Mouse (Mus musculus) heart, embryonic 13.5 days (tissue): ENCODE results near the gene Rin2. TPM values are rescaled to one million over a fixed set of nuclear protein-coding genes. Genes with fewer than 3 reads are reported as not detected.

Experiments used
- ATAC-seq: fragments of 200-750 bp; cut with Nextera tagmentation; 2 replicates; pipeline ENCODE4 v1.8.0; 2017; ENCODE audit warnings: moderate TSS enrichment; ENCODE audit not compliant: insufficient number of reproducible peaks, low FRiP score, low TSS enrichment; ENCODE audit errors: extremely low read depth
- H3K27ac ChIP-seq: fragments of 300-500 bp; sonication (generic); replicated peaks from 2 replicates; pipeline ENCODE4 v1.5.1; 2015; ENCODE audit warnings: moderate library complexity, mild to moderate bottlenecking, inconsistent platforms
- H3K27me3 ChIP-seq: fragments of 300-500 bp; sonication (generic); replicated peaks from 2 replicates; pipeline ENCODE4 v1.6.1; 2015; ENCODE audit warnings: mild to moderate bottlenecking, inconsistent platforms
- H3K36me3 ChIP-seq: fragments of 300-500 bp; sonication (generic); 2 replicates; pipeline ENCODE4 v1.6.1; 2015; ENCODE audit warnings: mild to moderate bottlenecking, inconsistent platforms
- H3K4me1 ChIP-seq: fragments of 300-500 bp; sonication (generic); 2 replicates; pipeline ENCODE4 v1.6.1; 2015; ENCODE audit warnings: inconsistent platforms
- H3K4me2 ChIP-seq: fragments of 300-500 bp; sonication (generic); 2 replicates; pipeline ENCODE4 v1.6.1; 2015; ENCODE audit warnings: inconsistent platforms, mild to moderate bottlenecking, moderate library complexity
- H3K4me3 ChIP-seq: fragments of 300-500 bp; sonication (generic); 2 replicates; pipeline ENCODE4 v1.5.1; 2015; ENCODE audit warnings: moderate library complexity, mild to moderate bottlenecking, inconsistent platforms
- H3K9ac ChIP-seq: fragments of 300-500 bp; sonication (generic); 2 replicates; pipeline ENCODE4 v1.6.1; 2015; ENCODE audit warnings: inconsistent platforms, mild to moderate bottlenecking, moderate library complexity
- H3K9me3 ChIP-seq: fragments of 300-500 bp; sonication (generic); 2 replicates; pipeline ENCODE4 v1.6.1; 2016; ENCODE audit warnings: inconsistent platforms
- WGBS: fragments of 180-500 bp; shearing (Covaris S2); methylation state at CpG from one replicate; pipeline ENCODE4 v1.1.7; 2015; ENCODE audit warnings: mixed read lengths; 5-methylcytosine and 5-hydroxymethylcytosine counted together
- polyA plus RNA-seq: library from polyadenylated mRNA; unstranded; fragments of >200 nt; fragmentation: Nextera tagmentation; extraction: Ambion mirVana; gene quantifications from 2 replicates; pipeline ENCODE4 v1.2.1, GENCODE M21; 2015

Gene Rin2
- polyA plus RNA-seq, 1 experiment from 2014 or later, result 15.6 TPM

- no peaks in the 10 kb centered on the region for H3K9me3 ChIP-seq
- no peak overlapping the region for H3K4me2 ChIP-seq
- H3K27me3 ChIP-seq, result no peaks in the 10 kb centered on the region
- no peak for ATAC-seq
- H3K4me1 ChIP-seq, result peaks cover 28% of the 10 kb centered on the region
- H3K4me3 ChIP-seq, result no peak overlapping the region
- H3K36me3 ChIP-seq, result no peaks in the 10 kb centered on the region
- no peak overlapping the region for H3K9ac ChIP-seq
- WGBS, result 40% methylated on average over 4 of the region's 4 CpGs
- no peak overlapping the region for H3K27ac ChIP-seq
Observed at GRCm38 (mm10) chr2:145668135-145668534, 6.9 kb upstream of the Rin2 start.

- 56% methylated on average over 4 of the region's 4 CpGs for WGBS
- Histone ChIP-seq H3K9me3 (no peaks in the 10 kb centered on the region), H3K9ac (no peak overlapping the region), H3K4me2 (no peak overlapping the region), H3K27ac (0 out of 2 replicates have a peak overlapping the region, but pooled peaks have one; percentile 12), H3K36me3 (no peaks in the 10 kb centered on the region), H3K27me3 (no peaks in the 10 kb centered on the region), H3K4me1 (peaks cover 35% of the 10 kb centered on the region), H3K4me3 (no peak overlapping the region)
- no peak for ATAC-seq
Observed at GRCm38 (mm10) chr2:145670131-145670530, 4.9 kb upstream of the Rin2 start.

- Histone ChIP-seq H3K9ac (peak overlapping the region; percentile 89), H3K9me3 (no peaks in the 10 kb centered on the region), H3K4me3 (peak overlapping the region; percentile 86), H3K27me3 (no peaks in the 10 kb centered on the region), H3K36me3 (peaks cover 5% of the 10 kb centered on the region; the same call in 1 of the 2 replicates), H3K4me1 (peaks cover 32% of the 10 kb centered on the region), H3K27ac (peak overlapping the region; percentile 82), H3K4me2 (peak overlapping the region; percentile 81)
- 6% methylated on average over 23 of the region's 23 CpGs for WGBS
- ATAC-seq, result no peak; the same call in 1 of the 2 replicates
Observed at GRCm38 (mm10) chr2:145674496-145675141, 396 bp upstream of the Rin2 start.

- Histone ChIP-seq H3K9me3 (no peaks in the 10 kb centered on the region), H3K27ac (peak overlapping the region; percentile 82), H3K36me3 (peaks cover 5% of the 10 kb centered on the region; the same call in 1 of the 2 replicates), H3K4me3 (peak overlapping the region; percentile 86), H3K4me2 (peak overlapping the region; percentile 81), H3K9ac (peak overlapping the region; percentile 89), H3K4me1 (peaks cover 21% of the 10 kb centered on the region), H3K27me3 (no peaks in the 10 kb centered on the region)
- 4% methylated on average over 27 of the region's 27 CpGs for WGBS
- 0 out of 2 replicates have a peak, but pooled peaks have one; percentile 12 for ATAC-seq
Observed at GRCm38 (mm10) chr2:145675756-145676543, 935 bp downstream of the Rin2 start.

- Histone ChIP-seq H3K9ac (no peak overlapping the region; the same call in 1 of the 2 replicates), H3K9me3 (no peaks in the 10 kb centered on the region), H3K4me3 (peak overlapping the region; percentile 86), H3K36me3 (peaks cover 5% of the 10 kb centered on the region; the same call in 1 of the 2 replicates), H3K4me1 (peaks cover 21% of the 10 kb centered on the region), H3K27ac (peak overlapping the region; percentile 82), H3K4me2 (peak overlapping the region; percentile 81), H3K27me3 (no peaks in the 10 kb centered on the region)
- no peak for ATAC-seq
- 56% methylated on average over 3 of the region's 3 CpGs for WGBS
Observed at GRCm38 (mm10) chr2:145676544-145676925, 1.5 kb downstream of the Rin2 start.

- Histone ChIP-seq H3K27me3 (no peaks in the 10 kb centered on the region), H3K27ac (0 out of 2 replicates have a peak overlapping the region, but pooled peaks have one; percentile 82), H3K4me3 (no peak overlapping the region; the same call in 1 of the 2 replicates), H3K4me1 (peaks cover 23% of the 10 kb centered on the region), H3K9ac (no peak overlapping the region; the same call in 1 of the 2 replicates), H3K4me2 (peak overlapping the region; percentile 81), H3K9me3 (no peaks in the 10 kb centered on the region), H3K36me3 (peaks cover 5% of the 10 kb centered on the region; the same call in 1 of the 2 replicates)
- 73% methylated on average over 2 of the region's 2 CpGs for WGBS
- ATAC-seq, result no peak
Observed at GRCm38 (mm10) chr2:145676936-145677335, 1.9 kb downstream of the Rin2 start.

- no peak overlapping the region for H3K27ac ChIP-seq
Observed at GRCm38 (mm10) chr2:145680141-145680540, 5.1 kb downstream of the Rin2 start.

GRCm38 (mm10) chr2:145680762-145681161, 5.7 kb downstream of the Rin2 start:
- Histone ChIP-seq H3K4me3 (no peak overlapping the region), H3K27ac (no peak overlapping the region), H3K9me3 (no peaks in the 10 kb centered on the region), H3K4me2 (no peak overlapping the region), H3K4me1 (peaks cover 40% of the 10 kb centered on the region), H3K27me3 (no peaks in the 10 kb centered on the region), H3K36me3 (peaks cover 5% of the 10 kb centered on the region; the same call in 1 of the 2 replicates), H3K9ac (no peak overlapping the region)
- ATAC-seq, result no peak
- WGBS, result 73% methylated on average over 9 of the region's 9 CpGs

More at GRCm38 (mm10) chr2:145680141-145680540, 5.1 kb downstream of the Rin2 start:
- no peak overlapping the region for H3K4me3 ChIP-seq
- 77% methylated on average over 2 of the region's 2 CpGs for WGBS
- no peak for ATAC-seq
- peaks cover 40% of the 10 kb centered on the region for H3K4me1 ChIP-seq
- H3K27me3 ChIP-seq, result no peaks in the 10 kb centered on the region
- no peak overlapping the region for H3K9ac ChIP-seq
- no peak overlapping the region for H3K4me2 ChIP-seq
- H3K36me3 ChIP-seq, result peaks cover 5% of the 10 kb centered on the region; the same call in 1 of the 2 replicates
- H3K9me3 ChIP-seq, result no peaks in the 10 kb centered on the region

- Histone ChIP-seq H3K9me3 (no peaks in the 10 kb centered on the region), H3K36me3 (peaks cover 5% of the 10 kb centered on the region; the same call in 1 of the 2 replicates), H3K4me1 (peaks cover 31% of the 10 kb centered on the region), H3K9ac (no peak overlapping the region), H3K4me2 (no peak overlapping the region), H3K4me3 (no peak overlapping the region), H3K27ac (no peak overlapping the region), H3K27me3 (no peaks in the 10 kb centered on the region)
- no peak for ATAC-seq
- 76% methylated on average over 4 of the region's 4 CpGs for WGBS
Observed at GRCm38 (mm10) chr2:145681626-145682025, 6.6 kb downstream of the Rin2 start.

- Histone ChIP-seq H3K27ac (peak overlapping the region; percentile 45), H3K4me2 (no peak overlapping the region), H3K27me3 (no peaks in the 10 kb centered on the region), H3K9me3 (no peaks in the 10 kb centered on the region), H3K36me3 (no peaks in the 10 kb centered on the region), H3K9ac (no peak overlapping the region), H3K4me3 (no peak overlapping the region), H3K4me1 (peaks cover 27% of the 10 kb centered on the region)
- ATAC-seq, result no peak
- WGBS, result 24% methylated on average over 3 of the region's 3 CpGs
Observed at GRCm38 (mm10) chr2:145682924-145683323, 7.9 kb downstream of the Rin2 start.

- Histone ChIP-seq H3K27me3 (no peaks in the 10 kb centered on the region), H3K9me3 (no peaks in the 10 kb centered on the region), H3K27ac (peak overlapping the region; percentile 59), H3K4me3 (no peak overlapping the region), H3K4me1 (peaks cover 29% of the 10 kb centered on the region), H3K36me3 (no peaks in the 10 kb centered on the region), H3K9ac (no peak overlapping the region), H3K4me2 (no peak overlapping the region)
- WGBS, result 43% methylated on average over 3 of the region's 3 CpGs
- no peak for ATAC-seq
Observed at GRCm38 (mm10) chr2:145683536-145683935, 8.5 kb downstream of the Rin2 start.
